Mouse (Mus musculus) spleen, adult 2 months (tissue): ENCODE data around the gene Hoxd9.

Experiments
- CTCF ChIP-seq: fragments of 200-500 bp; IDR thresholded peaks from 2 replicates; pipeline ENCODE4 v1.5.1; 2011; ENCODE audit warnings: mild to moderate bottlenecking, inconsistent platforms; ENCODE audit not compliant: insufficient read depth, insufficient read length, insufficient replicate concordance; ENCODE audit errors: extremely low read depth
- POLR2A ChIP-seq: fragments of 200-500 bp; IDR thresholded peaks from 2 replicates; pipeline ENCODE4 v1.6.1; 2011; ENCODE audit warnings: low read depth, low read length, inconsistent platforms

DNA sequence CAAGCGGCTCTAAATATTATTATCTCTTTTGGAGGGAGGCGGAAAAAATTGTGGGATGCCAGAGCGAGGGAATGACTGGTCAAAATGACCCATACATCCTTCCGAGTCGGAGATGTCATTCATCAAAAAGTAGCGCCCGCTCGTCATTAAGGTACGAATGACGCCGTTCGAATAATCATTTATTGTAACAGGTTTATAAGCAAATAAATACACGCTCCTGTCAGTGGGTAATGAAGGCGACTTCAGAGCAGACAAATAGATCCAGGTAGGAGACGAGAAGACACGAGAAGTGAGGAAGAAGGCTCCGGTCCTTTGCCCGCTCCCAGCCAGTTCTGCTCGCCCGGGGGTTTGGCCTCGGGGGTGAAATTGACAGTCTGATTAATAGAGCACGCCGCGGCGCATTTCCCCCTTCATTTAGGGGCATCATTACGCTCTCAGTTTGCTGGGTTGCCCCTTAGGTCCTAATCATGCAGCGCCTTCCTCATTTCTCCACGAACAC lies 38.0 kb upstream of the Hoxd9 start, which contains the start of gene Evx2:
- TF ChIP-seq POLR2A = no peak
- no peak for TF ChIP-seq CTCF
